Mouse (Mus musculus) layer of hippocampus, postnatal 25 days (tissue): ENCODE measurements around the gene Lpar5. TPM values are rescaled to one million over a fixed set of nuclear protein-coding genes. Genes with fewer than 3 reads are reported as not detected.

ENCODE experiments used
- DNase-seq, 2 experiments: peaks; one replicate each; pipeline ENCODE4 v3.0.0; 2022; ENCODE audit warnings: mixed read lengths in 2 of 2, low spot score in 1 of 2; ENCODE audit errors: extremely low spot score in 1 of 2
- microRNA-seq, 2 experiments: library from miRNA; unstranded; fragments of <30 nt; microRNA quantifications; one replicate each; pipeline ENCODE4 v1.2.0; 2021
- total RNA-seq, 2 experiments: library from RNA; stranded (reverse); gene quantifications; 2 replicates each; pipeline ENCODE4 v1.2.3; 2021

The Lpar5 gene
- total RNA-seq, 2 experiments from 2014 or later, result 0.35 to 0.96 TPM

GRCm38 (mm10) chr6:125110927-125111326, 43.2 kb downstream of the Lpar5 start:
- DNase-seq, result peak in 1 of 2 experiments; percentile 41

GRCm38 (mm10) chr6:125112553-125112952, 44.8 kb downstream of the Lpar5 start:
- no peak for DNase-seq

GRCm38 (mm10) chr6:125119387-125119786, 51.7 kb downstream of the Lpar5 start:
- no peak for DNase-seq

GRCm38 (mm10) chr6:125128724-125129123, 61.0 kb downstream of the Lpar5 start:
- DNase-seq, result no peak

- no peak for DNase-seq
These were observed 62.1 kb downstream of the Lpar5 start for GRCm38 (mm10) chr6:125129710-125130402.

GRCm38 (mm10) chr6:125131302-125132156, 63.8 kb downstream of the Lpar5 start, which contains the start of gene Nop2:
Gene Nop2 (plus strand): TSS chr6:125131909.
- DNase-seq, result peak; percentile 63 to 72

Small RNAs within 50 kb of the gene (microRNA-seq; reads per million reads assigned to microRNA genes)
- 2.4 to 5.0 reads per million in 2 experiments for gene Mir7045

Other genes starting within 250 kb of the Lpar5 start
- gene Usp5, start 238.4 kb upstream of the Lpar5 start, total RNA-seq, result 100 to 1,000 TPM; 164 to 183 TPM
- gene Cdca3, start 238.4 kb upstream of the Lpar5 start, total RNA-seq, result 1 to 10 TPM; 1.1 to 1.2 TPM
- gene Gnb3, start 227.6 kb upstream of the Lpar5 start, total RNA-seq, result under 1 TPM in 1 of 2 experiments, not detected in 1; 0.26 TPM
- 10 to 100 TPM; 18.5 to 30.1 TPM for gene P3h3, start 210.2 kb upstream of the Lpar5 start, total RNA-seq
- gene Gpr162, start 203.9 kb upstream of the Lpar5 start, total RNA-seq, result 100 to 1,000 TPM; 184 to 196 TPM
- gene Cd4, start 179.7 kb upstream of the Lpar5 start, total RNA-seq, result under 1 TPM; 0.22 to 0.26 TPM
- 1 to 10 TPM; 2.4 to 2.6 TPM for gene Lag3, start 156.2 kb upstream of the Lpar5 start, total RNA-seq
- gene Ptms, start 147.8 kb upstream of the Lpar5 start, total RNA-seq, result 1,000 to 10,000 TPM; 1,178 to 1,233 TPM
- gene Mlf2, start 136.5 kb upstream of the Lpar5 start, total RNA-seq, result 100 to 1,000 TPM; 670 to 704 TPM
- 100 to 1,000 TPM; 144 to 151 TPM for gene Cops7a, start 102.4 kb upstream of the Lpar5 start, total RNA-seq
- gene Pianp, start 71.2 kb upstream of the Lpar5 start, total RNA-seq, result 100 to 1,000 TPM; 139 to 188 TPM
- 10 to 100 TPM; 42.4 to 49.6 TPM for gene Zfp384, start 58.8 kb upstream of the Lpar5 start, total RNA-seq
- 10 to 100 TPM; 61.4 to 61.5 TPM for gene Ing4, start 28.2 kb upstream of the Lpar5 start, total RNA-seq
- 10 to 100 TPM in 1 of 2 experiments, 1 to 10 TPM in 1; 8.2 to 12.4 TPM for gene Acrbp, start 18.2 kb upstream of the Lpar5 start, total RNA-seq
- 100 to 1,000 TPM; 153 to 194 TPM for gene Chd4, start 28.1 kb downstream of the Lpar5 start, total RNA-seq
- 10 to 100 TPM; 29.5 TPM for gene Nop2, start 64.0 kb downstream of the Lpar5 start, total RNA-seq
- 10 to 100 TPM; 63.4 to 77.7 TPM for gene Iffo1, start 77.3 kb downstream of the Lpar5 start, total RNA-seq
- gene Gapdh, start 98.5 kb downstream of the Lpar5 start, total RNA-seq, result 1,000 to 10,000 TPM; 2,323 to 2,636 TPM
- gene Ncapd2, start 123.8 kb downstream of the Lpar5 start, total RNA-seq, result 10 to 100 TPM; 24.1 to 27.6 TPM
- 10 to 100 TPM; 64.4 to 66.0 TPM for gene Mrpl51, start 123.9 kb downstream of the Lpar5 start, total RNA-seq
- 10 to 100 TPM; 71.1 to 71.4 TPM for gene Vamp1, start 147.6 kb downstream of the Lpar5 start, total RNA-seq
- 1 to 10 TPM; 2.5 to 3.3 TPM for gene Tapbpl, start 163.9 kb downstream of the Lpar5 start, total RNA-seq
- gene Cd27, start 169.1 kb downstream of the Lpar5 start, total RNA-seq, result not detected
- not detected for gene Tuba3a, start 218.1 kb downstream of the Lpar5 start, total RNA-seq
- 10 to 100 TPM in 1 of 2 experiments, 1 to 10 TPM in 1; 8.7 to 10.2 TPM for gene Ltbr, start 246.0 kb downstream of the Lpar5 start, total RNA-seq